Mouse (Mus musculus) cerebellum, adult 11-12 months (tissue): ENCODE results near the gene Efna4.

Source experiments
- DNase-seq: peaks from one replicate; pipeline ENCODE4 v3.0.0; 2022

The Efna4 gene

DNA sequence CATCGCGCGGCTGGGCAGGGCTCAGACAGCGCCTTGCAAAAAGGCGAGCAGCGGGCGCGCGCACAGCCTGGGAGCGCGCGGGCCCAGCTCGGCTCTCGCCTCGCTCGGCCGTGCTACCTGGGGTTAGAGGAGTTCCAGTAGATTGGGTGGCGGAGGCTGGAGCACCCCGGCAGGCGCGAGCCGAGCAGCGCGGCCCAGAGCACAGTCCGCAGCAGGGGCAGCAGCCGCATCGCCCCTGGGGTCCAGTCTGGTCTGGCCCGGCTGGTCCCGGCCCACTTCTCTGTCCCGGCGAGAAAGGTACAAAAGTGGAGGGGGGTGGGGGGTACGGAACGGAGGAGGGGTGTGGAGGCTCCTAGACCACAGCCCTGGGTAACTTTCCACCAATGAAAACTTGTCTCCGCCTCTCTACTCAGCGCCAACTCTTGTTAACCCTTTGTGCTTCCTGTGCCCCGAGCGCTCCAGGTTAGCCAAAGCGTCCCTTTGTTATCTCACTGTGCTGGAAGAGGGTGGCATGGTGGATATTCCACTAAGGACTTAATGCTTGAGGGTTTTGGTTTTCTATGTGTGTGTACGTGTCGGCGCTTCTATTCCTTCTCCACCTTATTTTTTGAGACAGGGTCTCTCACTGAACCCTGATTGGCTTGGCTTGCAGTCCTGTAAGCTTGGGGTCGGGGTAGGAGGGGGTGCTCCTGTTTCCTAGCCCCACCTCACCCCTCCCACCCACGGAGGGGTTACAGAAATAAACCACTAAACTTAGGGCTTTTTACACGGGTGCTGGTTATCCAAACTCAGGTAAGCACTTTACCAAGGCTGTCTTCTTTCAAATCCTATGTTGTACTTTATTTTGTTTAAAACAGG is at the start of gene Efna4:
TSS of gene Efna4 (minus strand) at position 308 of the 858 bp plus-strand sequence.
- no peak for DNase-seq

DNA sequence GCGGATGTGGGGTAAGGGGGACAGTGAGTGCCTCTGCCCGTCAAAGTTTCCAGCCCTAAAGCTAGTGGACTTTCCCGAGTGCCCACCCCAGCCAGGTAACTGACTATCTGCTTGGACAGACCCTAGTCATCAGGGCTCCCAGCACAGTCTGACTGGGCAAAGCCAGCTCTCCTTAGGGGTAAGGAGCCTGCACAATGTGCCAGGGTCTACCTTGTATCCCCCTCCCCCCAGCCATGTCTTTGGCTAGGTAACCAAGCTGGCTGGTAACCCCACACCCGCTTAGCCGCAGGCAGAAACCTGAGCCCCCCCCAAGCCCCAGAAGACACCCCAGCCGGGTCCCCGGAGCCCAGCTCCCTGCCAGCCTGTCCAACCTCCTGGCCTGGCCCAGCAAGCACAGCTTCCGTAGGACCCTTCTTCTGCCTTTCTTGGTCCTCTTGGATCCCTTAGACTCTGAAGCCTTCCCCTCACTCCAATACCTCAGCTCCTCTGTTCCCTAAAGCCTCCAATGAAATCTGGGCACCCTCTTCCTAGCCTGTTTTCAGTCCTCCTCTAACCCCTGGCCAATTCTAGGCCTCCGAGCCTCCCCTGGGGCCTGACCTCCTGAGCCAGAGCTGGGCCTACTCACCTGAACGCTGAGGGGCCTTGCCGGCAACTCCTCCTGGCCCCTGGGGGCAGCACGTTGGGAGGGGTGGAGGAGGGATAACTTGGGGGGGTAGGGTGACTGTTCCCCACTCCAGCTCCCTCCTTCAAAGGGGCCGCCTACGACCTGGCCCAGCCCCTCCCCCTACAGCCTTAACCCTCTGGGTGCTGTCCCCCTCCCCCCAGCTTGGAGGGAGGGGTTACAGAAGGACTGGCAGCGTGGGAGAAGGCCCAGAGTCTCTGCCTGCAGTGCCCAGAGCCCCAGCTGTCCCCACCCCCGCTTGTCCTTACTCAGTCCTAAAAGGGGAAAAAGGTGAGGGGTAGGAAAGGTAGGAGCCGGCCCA is 48.9 kb upstream of the Efna4 start:
- peak; percentile 62 for DNase-seq

- DNase-seq = no peak
Observed at GRCm38 (mm10) chr3:89385451-89385850, 47.6 kb upstream of the Efna4 start.

DNA sequence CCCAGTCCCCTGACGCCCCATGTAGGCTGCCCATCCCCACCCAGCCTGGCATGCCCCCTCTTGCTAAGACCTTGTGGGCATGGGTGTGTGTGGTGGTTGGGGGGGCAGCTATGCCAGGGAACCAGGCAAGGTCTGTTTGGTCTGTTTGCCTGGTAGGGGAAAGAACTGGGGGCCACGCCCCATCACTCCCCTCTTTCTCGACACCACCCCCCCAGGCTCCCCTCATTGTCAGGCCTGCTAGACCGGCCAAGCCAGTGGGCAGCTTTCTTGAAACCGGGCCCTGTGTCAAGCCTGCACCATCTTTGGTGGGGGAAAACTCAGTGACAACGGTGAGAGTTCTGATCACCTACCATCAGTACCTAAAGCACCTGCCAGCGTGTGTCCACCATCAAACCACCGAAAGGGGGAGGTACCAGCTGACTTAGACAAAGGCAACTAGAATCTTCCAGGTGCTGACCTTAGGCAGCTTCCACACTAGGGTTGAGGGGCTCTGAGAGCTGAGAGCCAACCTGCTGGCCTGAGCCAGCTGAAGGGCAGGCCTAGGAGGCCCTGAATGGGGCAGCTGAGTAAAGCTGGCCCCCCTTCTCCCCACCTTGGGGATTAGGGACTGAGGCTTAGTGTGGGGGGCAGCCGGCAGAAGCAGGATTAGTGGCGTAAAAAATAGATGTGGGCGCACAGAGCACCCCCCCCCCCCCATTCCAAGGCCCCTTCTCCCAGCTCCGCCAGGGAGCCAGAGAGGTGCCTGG is 46.7 kb upstream of the Efna4 start:
- peak; percentile 35 for DNase-seq

- DNase-seq = no peak
Observed at GRCm38 (mm10) chr3:89383651-89384255, 45.9 kb upstream of the Efna4 start.

DNA sequence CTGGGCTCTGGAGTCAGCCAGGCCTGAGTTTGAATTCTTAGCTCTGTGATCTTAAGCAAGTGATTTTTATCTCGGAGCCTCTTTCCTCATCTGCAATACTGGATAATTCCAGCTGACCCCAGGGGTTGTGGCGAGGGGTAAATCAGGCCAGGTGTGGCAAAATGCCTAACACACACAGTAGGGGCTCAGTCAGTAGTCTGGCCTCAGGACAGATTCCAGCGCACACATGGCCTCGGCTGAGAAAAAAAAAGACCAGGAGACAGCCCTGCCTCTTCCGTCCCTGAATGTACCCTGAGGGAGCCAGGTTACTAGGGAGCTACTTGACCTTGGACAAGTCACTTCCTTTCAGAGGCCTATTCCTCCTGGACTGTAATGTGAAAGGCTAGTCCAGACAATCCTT is 45.1 kb upstream of the Efna4 start:
- no peak for DNase-seq

GRCm38 (mm10) chr3:89382033-89382882 is 44.4 kb upstream of the Efna4 start:
- DNase-seq = no peak

- DNase-seq = no peak
Observed at GRCm38 (mm10) chr3:89381233-89381632, 43.4 kb upstream of the Efna4 start.

DNA sequence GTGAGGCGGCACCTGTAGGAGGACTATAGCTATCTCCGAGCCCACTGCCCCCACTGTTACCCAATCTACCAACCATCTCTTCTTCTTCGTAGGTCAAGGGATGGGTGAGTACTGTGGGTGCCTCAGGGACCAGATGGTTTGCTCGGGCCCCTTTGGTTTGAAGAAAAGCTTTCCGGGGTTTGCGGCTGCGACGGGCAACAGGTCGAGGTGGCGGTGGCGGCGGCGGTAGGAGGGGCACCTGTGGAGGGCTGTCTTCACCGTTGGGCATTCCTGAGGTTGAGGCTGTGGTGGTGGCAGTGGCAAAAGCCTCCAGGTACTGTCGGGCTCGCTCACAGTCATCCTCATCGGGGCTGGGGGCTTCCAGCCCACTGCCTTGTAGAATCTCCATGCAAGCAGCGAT is 42.9 kb upstream of the Efna4 start:
- no peak for DNase-seq

GRCm38 (mm10) chr3:89380291-89380690 is 42.5 kb upstream of the Efna4 start:
- no peak for DNase-seq

- no peak for DNase-seq
Observed at GRCm38 (mm10) chr3:89379388-89380131, 41.7 kb upstream of the Efna4 start.

DNA sequence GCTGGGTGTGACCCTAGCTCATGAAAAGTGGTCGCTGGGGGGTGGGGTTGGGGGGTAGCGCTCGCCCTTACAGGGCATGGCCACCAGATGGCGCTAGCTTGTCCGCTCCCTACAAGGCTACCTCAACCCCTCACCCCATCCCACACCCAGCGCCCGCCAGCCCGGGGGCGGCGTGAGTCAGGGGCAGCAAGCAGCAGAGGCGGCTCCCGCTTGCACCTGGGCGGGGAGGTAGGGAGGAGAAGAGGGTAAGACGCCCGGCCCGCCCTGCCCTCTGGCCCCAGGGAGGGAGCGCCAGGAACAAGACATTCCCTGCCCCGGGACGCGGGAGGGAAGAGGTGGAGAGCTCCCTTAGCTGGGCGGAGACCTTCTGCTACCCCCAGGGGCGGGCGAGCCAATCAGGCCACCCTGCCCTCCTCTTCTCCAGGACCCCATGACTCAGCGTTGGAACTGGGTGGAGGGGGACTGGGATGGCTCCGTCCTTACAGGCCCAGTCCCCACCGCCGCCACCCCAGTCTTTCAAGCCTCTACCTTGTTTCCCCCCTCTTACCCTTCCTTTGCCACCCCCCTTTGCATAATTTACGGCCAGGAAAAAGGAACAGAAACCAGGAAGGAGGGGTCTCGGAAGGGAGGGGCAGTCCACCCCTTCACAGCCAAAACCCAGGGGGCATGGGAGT is 40.7 kb upstream of the Efna4 start:
- peak; percentile 65 for DNase-seq

DNA sequence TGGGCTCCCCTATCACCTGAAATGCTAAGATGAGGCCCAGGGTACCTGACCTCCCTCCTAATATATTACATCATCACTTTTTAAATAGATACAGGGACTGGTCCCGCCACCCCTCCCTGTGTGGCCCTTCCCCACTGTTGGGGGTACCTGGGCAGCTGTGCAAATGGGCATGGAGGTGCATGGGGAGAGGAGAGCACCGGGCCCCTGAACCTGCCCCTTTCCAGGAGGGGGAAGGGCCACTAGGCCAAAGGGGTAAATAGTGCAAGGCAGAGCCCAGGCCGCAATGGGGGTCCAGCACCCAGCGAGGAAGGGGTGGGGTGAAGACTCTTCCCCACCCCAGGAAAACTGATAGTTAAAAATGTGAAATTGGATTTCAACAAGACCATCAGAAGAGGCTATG is 40.0 kb upstream of the Efna4 start:
- DNase-seq = no peak

GRCm38 (mm10) chr3:89373581-89374231 is 35.9 kb upstream of the Efna4 start:
- no peak for DNase-seq

- no peak for DNase-seq
Observed at GRCm38 (mm10) chr3:89367338-89367737, 29.5 kb upstream of the Efna4 start.

GRCm38 (mm10) chr3:89365486-89366414 is 27.9 kb upstream of the Efna4 start:
- no peak for DNase-seq

DNA sequence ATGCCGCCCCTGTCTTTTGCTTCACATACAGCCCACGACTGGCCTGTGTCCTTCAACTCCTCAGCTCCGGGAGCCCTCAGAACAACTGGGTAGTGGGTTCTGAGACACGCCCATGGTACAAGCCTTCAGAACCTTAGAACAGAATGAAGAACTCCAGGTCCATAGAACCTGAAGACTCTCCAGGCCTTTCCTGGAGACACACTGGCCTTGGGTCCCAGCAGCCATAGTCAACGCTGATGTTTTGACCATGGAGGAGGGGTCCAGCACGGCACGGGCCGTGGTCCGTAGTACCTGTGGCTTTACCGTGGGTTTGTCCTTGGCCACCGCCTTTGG is 27.3 kb upstream of the Efna4 start, which contains the start of gene Dcst1:
TSS of gene Dcst1 (minus strand) at position 101 of the 333 bp plus-strand sequence.
- no peak for DNase-seq

DNA sequence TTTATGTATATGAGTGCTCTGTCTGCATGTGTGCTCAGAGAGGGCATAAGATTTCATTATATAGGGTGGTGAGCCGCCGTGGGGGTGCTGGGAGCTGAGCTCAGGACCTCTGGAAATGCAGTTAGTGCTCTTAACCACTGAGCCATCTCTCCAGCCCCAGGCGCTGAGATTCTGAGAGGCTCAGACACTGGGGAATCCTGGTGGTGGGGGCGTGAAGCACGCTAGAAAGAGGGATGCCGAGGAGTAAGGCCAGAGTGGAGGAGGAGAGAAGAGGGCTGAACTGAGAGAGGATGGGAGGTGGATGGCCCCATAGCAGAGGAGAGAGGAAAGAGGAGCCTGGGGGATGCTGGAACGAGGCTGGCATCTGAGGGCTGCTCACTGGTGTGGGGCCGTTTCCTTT is 26.8 kb upstream of the Efna4 start:
- no peak for DNase-seq
